Mouse (Mus musculus) thymus, adult 2 months (tissue): Measurements from ENCODE around the gene Reep1. TPM values are rescaled to one million over a fixed set of nuclear protein-coding genes. Genes with fewer than 3 reads are reported as not detected.
A peak's percentile ranks its signal among the peaks of the same experiment; 100 is the strongest.

ENCODE experiments used
- DNase-seq: peaks from one replicate; pipeline ENCODE4 v3.0.0; 2021
- H3K27ac ChIP-seq: fragments of 200-500 bp; 2 replicates; pipeline ENCODE4 v1.5.1; 2012; ENCODE audit warnings: low read length, control low read depth; ENCODE audit not compliant: control insufficient read depth, insufficient read depth
- H3K27me3 ChIP-seq: fragments of 200-500 bp; 2 replicates; pipeline ENCODE4 v1.6.1; 2012; ENCODE audit warnings: mild to moderate bottlenecking, low read length, moderate library complexity, mixed read lengths; ENCODE audit not compliant: control insufficient read depth, insufficient read depth
- H3K36me3 ChIP-seq: fragments of 200-500 bp; 2 replicates; pipeline ENCODE4 v1.6.1; 2012; ENCODE audit warnings: mild to moderate bottlenecking, low read length, moderate library complexity; ENCODE audit not compliant: control insufficient read depth, insufficient read depth
- H3K4me1 ChIP-seq: fragments of 200-500 bp; replicated peaks from 2 replicates; pipeline ENCODE4 v1.6.1; 2012; ENCODE audit warnings: low read length; ENCODE audit not compliant: control insufficient read depth, insufficient read depth
- H3K4me3 ChIP-seq: fragments of 200-500 bp; 2 replicates; pipeline ENCODE4 v1.5.1; 2012; ENCODE audit warnings: mild to moderate bottlenecking, low read length, control low read depth, moderate library complexity; ENCODE audit not compliant: control insufficient read depth, insufficient read depth
- CTCF ChIP-seq: fragments of 200-500 bp; IDR thresholded peaks from 2 replicates; pipeline ENCODE4 v1.5.1; 2012; ENCODE audit warnings: mild to moderate bottlenecking, control low read depth, low read length, moderate library complexity, borderline replicate concordance; ENCODE audit not compliant: control insufficient read depth, poor library complexity, insufficient read depth; ENCODE audit errors: extremely low read depth
- POLR2A ChIP-seq: fragments of 200-500 bp; IDR thresholded peaks from 2 replicates; pipeline ENCODE4 v1.6.1; 2012; ENCODE audit warnings: mild to moderate bottlenecking, low read length, control low read depth, moderate library complexity; ENCODE audit not compliant: control insufficient read depth, poor library complexity, insufficient read depth; ENCODE audit errors: extremely low read depth
- WGBS: fragments of 180-500 bp; shearing (Covaris S2); methylation state at CpG from one replicate; pipeline ENCODE4 v1.1.7; 2018; 5-methylcytosine and 5-hydroxymethylcytosine counted together
- polyA plus RNA-seq: library from polyadenylated mRNA; depleted of rRNA; stranded (reverse); fragments of >200 nt; gene quantifications from 2 replicates; pipeline ENCODE4 v1.2.3, GENCODE M21; 2012

Gene Reep1
- polyA plus RNA-seq, 1 experiment, result 2.1 TPM

- WGBS, result 95% methylated on average over 4 of the region's 4 CpGs
- Histone ChIP-seq H3K4me1 (peaks cover 30% of the 10 kb centered on the region), H3K27me3 (no peaks in the 10 kb centered on the region), H3K4me3 (no peak overlapping the region), H3K27ac (peak overlapping the region; percentile 94; the same call in 1 of the 2 replicates), H3K36me3 (no peaks in the 10 kb centered on the region)
- DNase-seq, result no peak
- TF ChIP-seq CTCF, result no peak
- TF ChIP-seq POLR2A, result no peak
These were observed 51.4 kb downstream of the Reep1 start for GRCm38 (mm10) chr6:71758780-71759179.

GRCm38 (mm10) chr6:71760073-71760472, 52.7 kb downstream of the Reep1 start:
- no peak overlapping the region for H3K27ac ChIP-seq
- H3K4me3 ChIP-seq, result no peak overlapping the region
- H3K4me1 ChIP-seq, result peaks cover 30% of the 10 kb centered on the region
- no peaks in the 10 kb centered on the region for H3K27me3 ChIP-seq
- TF ChIP-seq CTCF, result peak; percentile 28; the same call in 1 of the 2 replicates
- 0 out of 2 replicates have a peak, but pooled peaks have one; percentile 22 for TF ChIP-seq POLR2A
- no peak for DNase-seq
- H3K36me3 ChIP-seq, result no peaks in the 10 kb centered on the region
- 56% methylated on average over 6 of the region's 6 CpGs for WGBS

DNA sequence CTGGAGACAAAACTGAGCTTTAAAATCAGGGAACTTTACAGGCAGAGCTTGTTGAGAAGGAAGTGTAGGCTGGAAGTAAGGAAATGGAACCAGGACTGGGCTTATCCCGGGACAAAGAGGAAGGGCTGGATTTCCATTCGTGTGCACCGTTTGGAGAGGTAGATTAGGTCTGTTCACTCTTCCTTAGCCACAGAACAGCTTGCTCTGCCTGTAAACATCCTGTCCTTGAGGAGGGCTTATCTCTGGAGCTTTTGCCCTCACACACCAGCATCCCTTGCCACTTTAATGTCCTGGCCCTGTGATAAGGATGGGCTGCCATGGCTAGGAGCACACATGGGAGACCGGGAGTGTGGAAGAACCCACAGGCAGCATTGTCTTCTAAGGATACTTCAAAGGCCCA, 60.4 kb downstream of the Reep1 start:
- peaks cover 30% of the 10 kb centered on the region for H3K4me1 ChIP-seq
- no peak for DNase-seq
- TF ChIP-seq POLR2A, result no peak
- TF ChIP-seq CTCF, result no peak
- 22% methylated on average over 4 of the region's 4 CpGs for WGBS
- H3K4me3 ChIP-seq, result no peak overlapping the region
- H3K36me3 ChIP-seq, result no peaks in the 10 kb centered on the region
- H3K27me3 ChIP-seq, result no peaks in the 10 kb centered on the region
- H3K27ac ChIP-seq, result peak overlapping the region; percentile 23

DNA sequence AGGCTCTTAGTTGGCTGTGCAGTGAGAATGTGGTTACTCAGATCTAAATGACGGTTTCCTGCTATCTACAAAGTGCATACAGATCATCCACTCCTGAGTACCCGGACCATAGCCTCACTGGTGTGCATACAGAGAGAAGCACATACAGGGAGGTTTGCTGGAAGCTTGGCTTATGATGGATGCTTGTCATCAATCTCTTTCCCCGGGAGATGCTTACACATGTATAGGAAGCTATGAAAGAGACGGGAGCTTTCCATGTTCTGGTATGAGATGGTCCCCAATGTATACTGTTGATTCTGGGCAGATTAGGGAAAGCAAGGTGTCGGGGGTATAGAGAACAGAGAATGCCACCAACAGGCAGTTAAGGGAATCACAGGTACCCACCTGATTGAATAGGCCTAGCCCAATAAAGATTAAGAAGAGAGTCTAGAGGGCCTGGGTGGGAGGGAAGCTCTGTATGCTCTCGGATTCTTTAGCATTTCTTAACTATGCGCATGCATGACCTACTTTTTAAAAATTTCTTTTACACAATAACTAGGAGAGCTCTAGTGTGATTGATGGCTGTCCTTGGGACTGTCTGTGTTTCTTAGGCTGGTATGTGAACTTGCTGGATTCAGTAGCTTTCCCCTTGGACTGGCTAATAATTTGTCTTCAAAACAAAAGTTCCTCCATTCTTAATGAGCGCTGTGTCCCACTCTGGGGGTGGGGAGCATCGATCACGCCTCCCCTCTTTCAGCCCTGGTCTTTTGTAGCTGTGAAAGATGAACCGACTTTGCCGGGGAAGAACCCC, 62.7 kb downstream of the Reep1 start:
- DNase-seq, result peak; percentile 46
- H3K36me3 ChIP-seq, result no peaks in the 10 kb centered on the region
- TF ChIP-seq CTCF (no peak), POLR2A (no peak)
- H3K27ac ChIP-seq, result no peak overlapping the region
- H3K27me3 ChIP-seq, result no peaks in the 10 kb centered on the region
- no peak overlapping the region for H3K4me3 ChIP-seq
- H3K4me1 ChIP-seq, result peaks cover 33% of the 10 kb centered on the region
- WGBS, result 63% methylated on average over 12 of the region's 12 CpGs

GRCm38 (mm10) chr6:71770856-71771255, 63.5 kb downstream of the Reep1 start:
- 91% methylated on average over 4 of the region's 4 CpGs for WGBS
- Histone ChIP-seq H3K27me3 (no peaks in the 10 kb centered on the region), H3K27ac (no peak overlapping the region), H3K4me3 (no peak overlapping the region), H3K4me1 (peaks cover 36% of the 10 kb centered on the region), H3K36me3 (no peaks in the 10 kb centered on the region)
- TF ChIP-seq POLR2A (no peak), CTCF (no peak)
- no peak for DNase-seq

DNA sequence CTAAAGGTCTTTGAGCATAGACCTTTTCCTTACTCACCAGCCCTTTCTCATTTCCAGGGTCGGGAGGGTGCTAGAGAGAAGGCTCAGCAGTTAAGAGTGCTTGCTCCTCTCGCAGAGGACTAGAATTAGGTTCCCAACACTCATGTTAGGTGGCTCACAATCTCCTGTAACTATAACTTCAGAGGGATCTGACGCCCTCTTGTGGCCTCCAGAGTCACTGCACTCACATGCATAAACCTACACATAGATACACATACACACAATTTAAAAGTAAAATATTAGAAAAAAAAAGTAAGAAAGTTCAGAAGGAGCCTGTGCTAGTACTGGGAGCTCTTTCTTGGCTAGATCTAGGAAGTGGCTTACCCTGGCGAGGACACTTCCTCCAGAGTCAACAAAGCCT, 63.9 kb downstream of the Reep1 start:
- Histone ChIP-seq H3K36me3 (no peaks in the 10 kb centered on the region), H3K4me3 (no peak overlapping the region), H3K4me1 (peaks cover 33% of the 10 kb centered on the region), H3K27me3 (no peaks in the 10 kb centered on the region), H3K27ac (no peak overlapping the region)
- TF ChIP-seq POLR2A (no peak), CTCF (no peak)
- WGBS, result 88% methylated on average over 4 of the region's 4 CpGs
- DNase-seq, result no peak

- 91% methylated on average over 6 of the region's 6 CpGs for WGBS
- H3K4me1 ChIP-seq, result peaks cover 29% of the 10 kb centered on the region
- H3K27me3 ChIP-seq, result no peaks in the 10 kb centered on the region
- DNase-seq, result no peak
- H3K4me3 ChIP-seq, result no peak overlapping the region
- no peak overlapping the region for H3K27ac ChIP-seq
- no peaks in the 10 kb centered on the region for H3K36me3 ChIP-seq
- TF ChIP-seq CTCF (no peak), POLR2A (no peak)
These were observed 64.8 kb downstream of the Reep1 start for GRCm38 (mm10) chr6:71772156-71772555.
